Mouse (Mus musculus): ENCODE measurements around the gene Sun5. TPM values are rescaled to one million over a fixed set of nuclear protein-coding genes. Genes with fewer than 3 reads are reported as not detected.
"Not testable (repeated sequence)": the region's sequence is repeated elsewhere in the genome, so short reads cannot be mapped to it uniquely, and the experiment has no call there.

The Sun5 gene
- polyA plus RNA-seq, 1 experiment, result not detected

DNA sequence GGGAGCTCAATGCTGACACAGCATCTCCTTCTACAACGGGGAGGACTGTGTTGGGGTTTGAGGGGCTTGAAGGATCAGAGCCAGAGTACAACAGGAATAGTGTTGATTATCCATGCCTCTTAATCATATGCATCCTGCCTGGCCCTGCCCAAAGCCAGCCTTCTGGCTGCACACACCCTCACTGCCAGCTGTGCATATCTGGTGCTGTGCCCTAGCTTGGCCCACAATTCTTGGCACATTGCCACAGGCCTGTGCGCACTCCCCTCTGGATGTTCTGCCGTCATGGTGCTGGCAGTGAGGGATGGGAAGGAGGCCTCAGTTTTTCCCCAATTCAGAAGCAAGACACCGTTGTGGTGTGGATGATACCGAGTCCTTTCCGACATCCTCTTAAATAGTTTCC, 46.3 kb downstream of the Sun5 start:
- H3K4me1 ChIP-seq (replicated peaks; ENCODE audit: control insufficient read depth, insufficient read depth, low read length), result no peaks in the 10 kb centered on the region

DNA sequence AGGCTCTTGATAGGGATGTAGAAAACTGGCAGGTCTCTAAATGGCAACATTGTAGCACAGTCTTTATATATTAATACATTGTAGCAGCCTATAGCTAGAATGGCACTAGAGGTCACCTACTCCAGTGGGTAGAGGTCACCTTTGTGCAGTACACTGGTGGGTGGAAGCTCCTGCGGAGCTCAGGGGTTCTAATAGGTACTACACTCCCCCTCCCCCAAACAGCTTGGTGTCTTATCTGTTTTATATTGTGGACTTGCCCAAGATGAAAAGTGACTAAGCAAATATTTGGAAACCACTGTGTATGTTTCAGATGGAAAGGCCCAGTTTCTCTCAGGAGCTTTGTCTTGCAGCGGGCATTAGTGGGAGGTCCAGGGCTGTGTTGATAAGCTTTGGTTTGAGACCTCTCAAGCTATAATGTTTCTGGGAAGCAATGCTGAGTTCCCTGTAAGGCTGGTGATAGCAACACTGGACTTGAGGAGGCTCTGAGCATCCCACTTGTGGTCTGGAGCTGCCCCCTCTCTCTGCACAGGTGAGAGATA, 48.8 kb downstream of the Sun5 start:
- Histone ChIP-seq H3K27ac (ENCODE audit: control insufficient read depth, insufficient read depth, low read length) (no peak overlapping the region), H3K4me1 (replicated peaks; ENCODE audit: control insufficient read depth, insufficient read depth, low read length) (no peaks in the 10 kb centered on the region), H3K36me3 (ENCODE audit: control insufficient read depth, insufficient read depth, low read length) (no peaks in the 10 kb centered on the region), H3K4me3 (ENCODE audit: control insufficient read depth, insufficient read depth, low read length) (no peak overlapping the region), H3K27me3 (ENCODE audit: control insufficient read depth, insufficient read depth, low read length) (no peaks in the 10 kb centered on the region)
- DNase-seq, result no peak
- TF ChIP-seq CTCF (IDR thresholded peaks at IDR 0.05; ENCODE audit: borderline replicate concordance, control insufficient read depth, extremely low read depth, insufficient read depth, low read length, poor library complexity), result no peak
- TF ChIP-seq POLR2A (IDR thresholded peaks at IDR 0.05; ENCODE audit: control insufficient read depth, extremely low read depth, insufficient read depth, low read length, poor library complexity), result no peak
- 93% methylated on average over 2 of the region's 2 CpGs for WGBS

More for the DNA sequence above, 46.3 kb downstream of the Sun5 start:
- Histone ChIP-seq H3K36me3 (ENCODE audit: control insufficient read depth, insufficient read depth, low read length) (no peaks in the 10 kb centered on the region), H3K27ac (ENCODE audit: control insufficient read depth, insufficient read depth, low read length) (no peak overlapping the region), H3K27me3 (ENCODE audit: control insufficient read depth, insufficient read depth, low read length) (no peaks in the 10 kb centered on the region), H3K4me3 (ENCODE audit: control insufficient read depth, insufficient read depth, low read length) (no peak overlapping the region)
- TF ChIP-seq POLR2A (IDR thresholded peaks at IDR 0.05; ENCODE audit: control insufficient read depth, extremely low read depth, insufficient read depth, low read length, poor library complexity) (no peak), CTCF (IDR thresholded peaks at IDR 0.05; ENCODE audit: borderline replicate concordance, control insufficient read depth, extremely low read depth, insufficient read depth, low read length, poor library complexity) (no peak)
- WGBS, result 87% methylated on average over 6 of the region's 6 CpGs
- no peak for DNase-seq

DNA sequence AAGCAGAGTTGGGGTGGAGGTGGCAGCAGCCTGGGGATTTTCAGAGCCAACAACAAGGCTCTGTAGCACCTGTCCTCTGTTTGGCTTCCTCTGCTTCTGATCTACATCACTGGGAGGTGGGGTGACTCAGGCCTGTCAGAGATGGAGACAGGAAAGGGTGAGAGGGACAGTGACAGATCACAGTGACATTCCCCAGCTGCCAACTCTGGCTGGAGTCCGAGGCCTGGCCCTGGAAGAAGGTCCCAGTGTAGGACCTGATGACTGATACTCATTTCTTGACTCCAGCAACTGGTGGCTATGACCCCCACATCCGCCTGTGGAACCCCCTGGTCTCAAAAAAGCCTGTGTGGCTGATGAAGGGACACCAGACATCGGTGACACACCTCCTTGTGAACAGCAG, 61.0 kb downstream of the Sun5 start:
- no peak overlapping the region for H3K4me3 ChIP-seq (ENCODE audit: control insufficient read depth, insufficient read depth, low read length)
- H3K36me3 ChIP-seq (ENCODE audit: control insufficient read depth, insufficient read depth, low read length), result no peaks in the 10 kb centered on the region
- 87% methylated on average over 3 of the region's 3 CpGs for WGBS
- no peaks in the 10 kb centered on the region for H3K4me1 ChIP-seq (replicated peaks; ENCODE audit: control insufficient read depth, insufficient read depth, low read length)
- DNase-seq, result no peak
- TF ChIP-seq CTCF (IDR thresholded peaks at IDR 0.05; ENCODE audit: borderline replicate concordance, control insufficient read depth, extremely low read depth, insufficient read depth, low read length, poor library complexity) (no peak), POLR2A (IDR thresholded peaks at IDR 0.05; ENCODE audit: control insufficient read depth, extremely low read depth, insufficient read depth, low read length, poor library complexity) (no peak)
- no peaks in the 10 kb centered on the region for H3K27me3 ChIP-seq (ENCODE audit: control insufficient read depth, insufficient read depth, low read length)
- H3K27ac ChIP-seq (ENCODE audit: control insufficient read depth, insufficient read depth, low read length), result no peak overlapping the region

DNA sequence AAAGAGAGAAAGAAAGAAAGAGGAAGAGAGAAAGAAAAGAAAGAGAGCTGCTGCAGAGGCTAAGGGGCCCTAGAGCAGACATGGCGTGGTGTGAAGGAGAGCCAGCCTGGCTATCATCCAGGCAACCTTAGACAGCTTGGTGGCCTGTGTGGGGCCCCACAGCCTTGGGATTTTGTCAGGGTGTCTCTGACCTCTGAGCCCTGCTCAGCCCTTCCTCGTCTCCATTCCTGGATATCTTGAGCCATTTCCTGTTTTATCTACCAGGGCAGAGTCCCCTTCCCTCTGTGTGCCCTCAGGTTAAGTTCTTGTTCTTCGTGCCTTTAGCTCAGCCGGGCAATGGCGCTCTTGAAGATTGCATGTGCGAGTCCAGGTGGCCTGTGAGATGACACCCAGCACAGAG, 62.0 kb downstream of the Sun5 start:
- no peaks in the 10 kb centered on the region for H3K4me1 ChIP-seq (replicated peaks; ENCODE audit: control insufficient read depth, insufficient read depth, low read length)
- H3K27me3 ChIP-seq (ENCODE audit: control insufficient read depth, insufficient read depth, low read length), result no peaks in the 10 kb centered on the region
- TF ChIP-seq CTCF (IDR thresholded peaks at IDR 0.05; ENCODE audit: borderline replicate concordance, control insufficient read depth, extremely low read depth, insufficient read depth, low read length, poor library complexity) (no peak), POLR2A (IDR thresholded peaks at IDR 0.05; ENCODE audit: control insufficient read depth, extremely low read depth, insufficient read depth, low read length, poor library complexity) (no peak)
- no peak for DNase-seq
- no peaks in the 10 kb centered on the region for H3K36me3 ChIP-seq (ENCODE audit: control insufficient read depth, insufficient read depth, low read length)
- no peak overlapping the region for H3K4me3 ChIP-seq (ENCODE audit: control insufficient read depth, insufficient read depth, low read length)
- H3K27ac ChIP-seq (ENCODE audit: control insufficient read depth, insufficient read depth, low read length), result no peak overlapping the region
- 90% methylated on average over 6 of the region's 6 CpGs for WGBS

DNA sequence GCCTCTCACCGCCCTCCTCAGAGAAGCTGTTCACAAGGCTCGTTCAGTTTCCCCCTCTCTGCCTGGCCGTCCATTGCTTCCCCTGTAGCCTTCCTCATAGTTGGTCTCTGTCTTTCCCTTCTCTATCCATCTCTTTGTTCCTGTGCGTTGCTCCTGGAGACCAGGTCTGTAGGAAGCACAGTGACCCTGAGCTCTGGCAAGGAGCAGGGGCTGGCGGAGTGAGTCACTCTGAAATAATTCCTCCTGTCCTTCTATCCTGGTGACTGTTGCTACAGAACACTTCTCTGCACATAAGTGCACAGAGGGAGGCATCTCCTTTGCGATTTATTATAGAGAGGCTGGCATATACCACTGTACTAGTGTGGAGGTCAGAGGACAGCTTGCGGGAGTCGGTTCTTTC, 62.7 kb downstream of the Sun5 start:
- no peak overlapping the region for H3K27ac ChIP-seq (ENCODE audit: control insufficient read depth, insufficient read depth, low read length)
- DNase-seq, result no peak
- no peak overlapping the region for H3K4me3 ChIP-seq (ENCODE audit: control insufficient read depth, insufficient read depth, low read length)
- no peaks in the 10 kb centered on the region for H3K4me1 ChIP-seq (replicated peaks; ENCODE audit: control insufficient read depth, insufficient read depth, low read length)
- TF ChIP-seq CTCF (IDR thresholded peaks at IDR 0.05; ENCODE audit: borderline replicate concordance, control insufficient read depth, extremely low read depth, insufficient read depth, low read length, poor library complexity) (no peak), POLR2A (IDR thresholded peaks at IDR 0.05; ENCODE audit: control insufficient read depth, extremely low read depth, insufficient read depth, low read length, poor library complexity) (no peak)
- H3K36me3 ChIP-seq (ENCODE audit: control insufficient read depth, insufficient read depth, low read length), result no peaks in the 10 kb centered on the region
- H3K27me3 ChIP-seq (ENCODE audit: control insufficient read depth, insufficient read depth, low read length), result no peaks in the 10 kb centered on the region
- WGBS, result 93% methylated on average over 8 of the region's 8 CpGs

DNA sequence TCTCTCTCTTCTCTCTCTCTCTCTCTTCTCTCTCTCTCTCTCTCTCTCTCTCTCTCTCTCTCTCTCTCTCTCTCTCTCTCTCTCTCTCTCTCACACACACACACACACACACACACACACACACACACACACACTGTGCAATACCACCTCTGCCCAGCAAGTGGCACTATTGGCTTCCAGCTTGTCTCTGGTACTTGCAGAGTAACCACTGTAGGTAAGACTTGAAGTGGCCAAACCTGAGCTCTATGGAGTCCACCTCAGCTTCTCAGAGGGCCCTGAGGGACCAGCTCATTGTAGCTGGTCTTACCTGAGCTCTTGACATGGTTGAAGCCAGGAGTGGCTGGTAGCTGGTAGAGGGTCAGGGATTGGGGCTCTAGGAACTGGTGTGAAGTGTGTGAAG, 63.4 kb downstream of the Sun5 start:
- H3K4me1 ChIP-seq (replicated peaks; ENCODE audit: control insufficient read depth, insufficient read depth, low read length); H3K36me3 ChIP-seq (ENCODE audit: control insufficient read depth, insufficient read depth, low read length); H3K4me3 ChIP-seq (ENCODE audit: control insufficient read depth, insufficient read depth, low read length); H3K27ac ChIP-seq (ENCODE audit: control insufficient read depth, insufficient read depth, low read length); H3K27me3 ChIP-seq (ENCODE audit: control insufficient read depth, insufficient read depth, low read length): not testable (repeated sequence)
- DNase-seq, result peak; percentile 48

Other genes with a start within 250 kb of the Sun5 start
- 22.0 and 22.4 TPM in 2 replicates for gene Commd7, start 238.3 kb downstream of the Sun5 start, polyA plus RNA-seq (2012; rRNA removed)
- 4.4 and 4.7 TPM in 2 replicates for gene Dnmt3b, start 221.6 kb downstream of the Sun5 start, polyA plus RNA-seq (2012; rRNA removed)
- not detected in 2 replicates for gene Dnmt3c, start 174.4 kb downstream of the Sun5 start, polyA plus RNA-seq (2012; rRNA removed)
- 14.6 and 15.5 TPM in 2 replicates for gene Mapre1, start 129.8 kb downstream of the Sun5 start, polyA plus RNA-seq (2012; rRNA removed)
- gene Efcab8, start 91.2 kb downstream of the Sun5 start, polyA plus RNA-seq (2012; rRNA removed), result 1.8 and 1.9 TPM in 2 replicates
- gene Bpifb2, start 4.0 kb upstream of the Sun5 start, polyA plus RNA-seq (2012; rRNA removed), result 0.71 and 0.73 TPM in 2 replicates
- 0.23 and 0.27 TPM in 2 replicates for gene Bpifb6, start 29.3 kb upstream of the Sun5 start, polyA plus RNA-seq (2012; rRNA removed)
- gene Bpifb3, start 47.1 kb upstream of the Sun5 start, polyA plus RNA-seq (2012; rRNA removed), result 0.59 and 0.89 TPM in 2 replicates
- 0.13 and 0.29 TPM in 2 replicates for gene Bpifb4, start 67.1 kb upstream of the Sun5 start, polyA plus RNA-seq (2012; rRNA removed)
- not detected in 2 replicates for gene Bpifa6, start 103.9 kb upstream of the Sun5 start, polyA plus RNA-seq (2012; rRNA removed)
- gene Bpifa2, start 137.2 kb upstream of the Sun5 start, polyA plus RNA-seq (2012; rRNA removed), result 0.22 TPM in 1 of 2 replicates, not detected in the other